Mouse (Mus musculus) olfactory bulb, adult 2 months (tissue): ENCODE results near the gene Pkdcc.

Experiments used
- CTCF ChIP-seq: fragments of 200-500 bp; IDR thresholded peaks from 2 replicates; pipeline ENCODE4 v1.5.1; 2012; ENCODE audit warnings: low read depth, mild to moderate bottlenecking, low read length, moderate library complexity; ENCODE audit not compliant: insufficient read depth
- POLR2A ChIP-seq: fragments of 200-500 bp; IDR thresholded peaks from 2 replicates; pipeline ENCODE4 v1.6.1; 2012; ENCODE audit warnings: mild to moderate bottlenecking, low read depth, low read length, moderate library complexity; ENCODE audit not compliant: insufficient read depth

DNA sequence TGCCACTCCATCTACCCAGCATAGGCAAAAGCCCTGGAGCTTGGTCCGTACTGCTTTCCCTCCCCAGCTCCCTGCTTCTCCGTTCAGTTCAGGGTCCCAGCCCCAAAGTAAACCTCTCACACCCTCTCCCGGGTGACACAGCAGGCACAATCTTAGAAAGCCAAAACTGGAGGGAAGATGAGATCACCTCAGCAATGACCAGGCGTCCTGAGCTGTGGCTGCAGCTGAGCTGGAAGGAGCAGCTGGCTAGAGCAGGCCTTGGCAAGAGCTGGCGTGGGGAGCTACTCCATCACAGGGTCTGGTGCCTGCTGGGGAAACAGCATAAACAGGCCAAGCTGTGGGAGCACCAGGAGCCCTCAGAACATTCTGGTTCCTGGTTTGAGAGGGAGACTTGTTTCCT, 4.6 kb upstream of the Pkdcc start:
- TF ChIP-seq POLR2A (no peak), CTCF (no peak)
